Mouse (Mus musculus): ENCODE results near the gene Zcchc9. TPM values are rescaled to one million over a fixed set of nuclear protein-coding genes. Genes with fewer than 3 reads are reported as not detected.

The Zcchc9 gene
- polyA plus RNA-seq, 1 experiment: 36.8 TPM

DNA sequence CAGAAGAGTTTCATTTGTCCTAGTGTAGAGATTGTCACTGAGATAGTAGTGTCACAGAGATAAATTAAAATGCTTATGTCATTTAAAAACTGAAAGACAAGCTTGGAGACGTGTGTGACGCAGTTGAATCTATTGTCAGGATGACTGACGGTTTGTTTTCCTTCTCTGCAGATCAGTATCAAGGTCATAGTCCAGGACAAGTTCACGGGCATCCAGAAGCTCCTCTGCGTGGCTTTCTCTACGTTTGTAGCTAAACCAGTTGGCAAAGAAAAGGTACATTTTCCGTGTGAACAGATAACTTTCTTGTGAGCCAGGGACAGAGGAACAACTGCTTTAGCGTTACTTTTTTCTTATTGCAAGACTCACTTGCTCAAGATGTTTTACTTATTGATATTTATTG, 47.7 kb downstream of the Zcchc9 start:
- H3K27me3 ChIP-seq (ENCODE audit: control insufficient read depth, insufficient read depth, low read length, poor library complexity, severe bottlenecking): no peaks in the 10 kb centered on the region
- no peak overlapping the region for H3K4me3 ChIP-seq (ENCODE audit: low read depth, low read length)
- no peaks in the 10 kb centered on the region for H3K4me1 ChIP-seq (ENCODE audit: control insufficient read depth, insufficient read depth, low read length)
- H3K9ac ChIP-seq (ENCODE audit: low read depth, poor library complexity, severe bottlenecking): no peak overlapping the region
- no peak overlapping the region for H3K27ac ChIP-seq (ENCODE audit: insufficient read depth, low read length)
- H3K36me3 ChIP-seq (ENCODE audit: control insufficient read depth, insufficient read depth, low read length, poor library complexity, severe bottlenecking): no peaks in the 10 kb centered on the region
- no peak for TF ChIP-seq POLR2A (IDR thresholded peaks at IDR 0.05; ENCODE audit: insufficient read depth, low read length)
- no peak for TF ChIP-seq CTCF (IDR thresholded peaks at IDR 0.05; ENCODE audit: low read depth, low read length)
- TF ChIP-seq EP300 (IDR thresholded peaks at IDR 0.05; ENCODE audit: insufficient read depth, low read depth, low read length): no peak
- no peaks in the 10 kb centered on the region for H3K9me3 ChIP-seq (replicated peaks; ENCODE audit: control insufficient read depth, insufficient read depth, low read length, poor library complexity, severe bottlenecking)

DNA sequence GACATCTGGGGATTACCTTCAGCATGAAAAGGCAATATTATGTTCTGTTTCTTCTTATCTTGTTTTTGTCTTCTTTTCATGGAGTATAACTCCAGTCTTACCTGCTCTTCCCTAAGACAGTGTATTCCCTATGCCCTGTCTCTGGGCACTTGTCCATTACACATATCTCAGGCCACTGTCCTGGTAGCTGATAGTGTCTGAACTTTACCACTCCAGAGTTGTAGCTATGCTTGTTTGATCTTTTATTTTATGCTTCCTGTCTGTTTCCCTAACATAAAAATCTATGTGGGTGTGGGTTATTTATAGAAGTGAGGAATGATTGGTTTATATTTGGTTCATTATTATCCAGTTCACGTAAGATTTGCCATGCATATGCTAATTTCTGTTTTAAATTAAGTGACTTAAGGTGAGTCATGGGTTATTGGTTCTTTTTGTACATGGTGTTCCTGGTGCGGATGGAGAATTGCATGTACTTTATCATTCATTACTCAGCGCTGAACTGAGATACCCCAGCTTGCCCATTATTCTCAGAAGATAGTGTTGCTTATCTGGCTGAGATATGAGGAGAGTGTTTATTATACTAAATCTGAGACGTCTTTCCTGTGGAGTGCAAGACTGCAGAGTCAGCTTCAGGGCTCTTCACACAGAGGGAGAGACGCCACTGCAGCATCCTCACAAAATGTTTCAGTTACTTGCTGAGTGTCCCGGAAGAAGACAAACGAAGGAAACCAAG, 49.0 kb downstream of the Zcchc9 start:
- H3K27me3 ChIP-seq (ENCODE audit: control insufficient read depth, insufficient read depth, low read length, poor library complexity, severe bottlenecking): no peaks in the 10 kb centered on the region
- TF ChIP-seq EP300 (IDR thresholded peaks at IDR 0.05; ENCODE audit: insufficient read depth, low read depth, low read length) (no peak), CTCF (IDR thresholded peaks at IDR 0.05; ENCODE audit: low read depth, low read length) (no peak), POLR2A (IDR thresholded peaks at IDR 0.05; ENCODE audit: insufficient read depth, low read length) (no peak)
- no peak overlapping the region for H3K4me3 ChIP-seq (ENCODE audit: low read depth, low read length)
- H3K36me3 ChIP-seq (ENCODE audit: control insufficient read depth, insufficient read depth, low read length, poor library complexity, severe bottlenecking): no peaks in the 10 kb centered on the region
- H3K9ac ChIP-seq (ENCODE audit: low read depth, poor library complexity, severe bottlenecking): no peak overlapping the region
- H3K27ac ChIP-seq (ENCODE audit: insufficient read depth, low read length): no peak overlapping the region
- H3K4me1 ChIP-seq (ENCODE audit: control insufficient read depth, insufficient read depth, low read length): no peaks in the 10 kb centered on the region
- H3K9me3 ChIP-seq (replicated peaks; ENCODE audit: control insufficient read depth, insufficient read depth, low read length, poor library complexity, severe bottlenecking): no peaks in the 10 kb centered on the region

DNA sequence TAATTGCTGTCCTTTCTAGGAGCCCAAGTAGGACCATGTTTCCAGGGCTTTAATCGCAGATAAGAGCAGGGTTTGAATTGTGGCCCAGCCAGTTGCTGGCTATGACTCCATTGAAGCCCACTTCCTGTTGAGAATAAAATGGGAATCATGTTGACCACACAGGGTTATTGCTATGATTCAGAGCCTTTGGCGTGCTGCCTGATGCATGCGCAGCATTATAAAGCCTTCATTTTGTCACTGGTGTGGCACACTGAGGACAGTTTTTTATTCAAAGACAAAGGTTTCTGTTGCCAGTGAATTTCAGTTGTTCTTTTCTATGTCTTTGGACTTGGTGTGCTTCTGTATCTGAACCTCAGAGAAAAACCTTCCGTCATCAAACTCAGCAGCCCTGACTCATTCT, 51.3 kb downstream of the Zcchc9 start:
- no peaks in the 10 kb centered on the region for H3K4me1 ChIP-seq (ENCODE audit: control insufficient read depth, insufficient read depth, low read length)
- no peak overlapping the region for H3K9ac ChIP-seq (ENCODE audit: low read depth, poor library complexity, severe bottlenecking)
- TF ChIP-seq CTCF (IDR thresholded peaks at IDR 0.05; ENCODE audit: low read depth, low read length): no peak
- no peak for TF ChIP-seq POLR2A (IDR thresholded peaks at IDR 0.05; ENCODE audit: insufficient read depth, low read length)
- TF ChIP-seq EP300 (IDR thresholded peaks at IDR 0.05; ENCODE audit: insufficient read depth, low read depth, low read length): no peak
- no peaks in the 10 kb centered on the region for H3K36me3 ChIP-seq (ENCODE audit: control insufficient read depth, insufficient read depth, low read length, poor library complexity, severe bottlenecking)
- H3K9me3 ChIP-seq (replicated peaks; ENCODE audit: control insufficient read depth, insufficient read depth, low read length, poor library complexity, severe bottlenecking): no peaks in the 10 kb centered on the region
- H3K27me3 ChIP-seq (ENCODE audit: control insufficient read depth, insufficient read depth, low read length, poor library complexity, severe bottlenecking): no peaks in the 10 kb centered on the region
- no peak overlapping the region for H3K4me3 ChIP-seq (ENCODE audit: low read depth, low read length)
- no peak overlapping the region for H3K27ac ChIP-seq (ENCODE audit: insufficient read depth, low read length)

DNA sequence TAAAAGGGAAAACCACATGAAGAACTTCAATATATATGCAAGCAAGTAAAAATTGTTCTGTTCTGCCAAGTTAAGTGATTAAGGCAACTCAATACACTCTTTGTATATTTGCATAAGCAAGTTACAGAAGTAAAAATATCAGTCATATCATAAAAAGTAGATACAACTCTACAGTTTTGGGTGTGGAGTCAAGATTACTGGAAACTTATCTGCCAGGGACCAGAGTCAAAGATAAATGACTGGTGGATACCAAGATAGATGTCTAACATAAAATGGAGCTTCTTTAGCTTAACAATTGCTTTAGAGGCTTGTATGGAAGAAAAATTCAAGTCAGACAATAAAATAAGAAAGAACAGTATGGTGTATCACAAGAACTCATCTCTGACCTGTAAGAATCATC, 52.7 kb downstream of the Zcchc9 start:
- peaks cover 2% of the 10 kb centered on the region for H3K4me1 ChIP-seq (ENCODE audit: control insufficient read depth, insufficient read depth, low read length)
- H3K36me3 ChIP-seq (ENCODE audit: control insufficient read depth, insufficient read depth, low read length, poor library complexity, severe bottlenecking): no peaks in the 10 kb centered on the region
- no peak overlapping the region for H3K4me3 ChIP-seq (ENCODE audit: low read depth, low read length)
- no peaks in the 10 kb centered on the region for H3K27me3 ChIP-seq (ENCODE audit: control insufficient read depth, insufficient read depth, low read length, poor library complexity, severe bottlenecking)
- TF ChIP-seq POLR2A (IDR thresholded peaks at IDR 0.05; ENCODE audit: insufficient read depth, low read length) (no peak), EP300 (IDR thresholded peaks at IDR 0.05; ENCODE audit: insufficient read depth, low read depth, low read length) (no peak), CTCF (IDR thresholded peaks at IDR 0.05; ENCODE audit: low read depth, low read length) (no peak)
- no peak overlapping the region for H3K27ac ChIP-seq (ENCODE audit: insufficient read depth, low read length)
- H3K9ac ChIP-seq (ENCODE audit: low read depth, poor library complexity, severe bottlenecking): no peak overlapping the region
- H3K9me3 ChIP-seq (replicated peaks; ENCODE audit: control insufficient read depth, insufficient read depth, low read length, poor library complexity, severe bottlenecking): no peaks in the 10 kb centered on the region

DNA sequence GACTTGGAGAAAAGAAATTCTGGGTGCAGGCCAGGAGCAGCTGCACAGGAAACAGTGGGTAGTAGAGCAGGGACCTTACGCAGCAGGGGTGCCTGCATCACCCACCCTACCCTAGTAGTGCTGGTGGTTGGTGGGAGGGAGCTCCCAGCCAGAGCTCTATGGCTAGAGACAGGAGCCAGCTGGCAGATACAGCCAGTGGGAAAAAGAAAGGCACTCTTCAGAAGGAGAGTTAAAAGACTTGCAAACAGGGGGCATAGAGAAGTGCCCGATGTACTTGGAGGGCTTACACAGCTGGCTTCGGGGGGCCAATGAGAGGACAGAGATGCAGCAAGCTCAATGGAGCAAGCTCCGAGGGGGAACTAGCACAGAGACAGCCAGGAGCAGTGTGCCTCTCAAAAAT, 53.8 kb downstream of the Zcchc9 start:
- Histone ChIP-seq H3K9me3 (replicated peaks; ENCODE audit: control insufficient read depth, insufficient read depth, low read length, poor library complexity, severe bottlenecking) (no peaks in the 10 kb centered on the region), H3K36me3 (ENCODE audit: control insufficient read depth, insufficient read depth, low read length, poor library complexity, severe bottlenecking) (no peaks in the 10 kb centered on the region)

DNA sequence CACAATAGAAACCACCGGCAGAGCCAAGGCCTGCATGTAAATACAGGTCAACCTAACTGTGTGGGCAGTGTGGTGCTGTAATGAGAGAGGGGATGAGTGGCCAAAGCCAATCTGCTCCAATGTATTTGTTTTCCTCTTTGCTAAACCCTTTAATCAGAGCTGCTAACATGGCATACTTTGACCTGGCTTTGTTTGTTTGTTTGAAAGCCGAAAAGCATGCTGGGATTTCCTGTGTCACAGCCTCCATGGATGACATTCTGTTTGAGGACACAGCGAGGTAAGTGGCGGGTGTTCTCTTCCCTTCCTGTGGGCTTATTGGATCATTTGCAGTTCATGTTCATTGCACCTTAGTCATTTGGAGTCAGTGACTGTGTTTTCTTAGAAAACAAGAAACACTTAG, 57.5 kb downstream of the Zcchc9 start:
- no peaks in the 10 kb centered on the region for H3K9me3 ChIP-seq (replicated peaks; ENCODE audit: control insufficient read depth, insufficient read depth, low read length, poor library complexity, severe bottlenecking)
- H3K27me3 ChIP-seq (ENCODE audit: control insufficient read depth, insufficient read depth, low read length, poor library complexity, severe bottlenecking): no peaks in the 10 kb centered on the region
- H3K36me3 ChIP-seq (ENCODE audit: control insufficient read depth, insufficient read depth, low read length, poor library complexity, severe bottlenecking): no peaks in the 10 kb centered on the region
- H3K9ac ChIP-seq (ENCODE audit: low read depth, poor library complexity, severe bottlenecking): no peak overlapping the region
- no peak overlapping the region for H3K27ac ChIP-seq (ENCODE audit: insufficient read depth, low read length)
- peaks cover 2% of the 10 kb centered on the region for H3K4me1 ChIP-seq (ENCODE audit: control insufficient read depth, insufficient read depth, low read length)
- H3K4me3 ChIP-seq (ENCODE audit: low read depth, low read length): no peak overlapping the region
- TF ChIP-seq POLR2A (IDR thresholded peaks at IDR 0.05; ENCODE audit: insufficient read depth, low read length): no peak
- no peak for TF ChIP-seq EP300 (IDR thresholded peaks at IDR 0.05; ENCODE audit: insufficient read depth, low read depth, low read length)
- TF ChIP-seq CTCF (IDR thresholded peaks at IDR 0.05; ENCODE audit: low read depth, low read length): no peak

More for the DNA sequence above, 53.8 kb downstream of the Zcchc9 start:
- Histone ChIP-seq H3K4me1 (ENCODE audit: control insufficient read depth, insufficient read depth, low read length) (peaks cover 2% of the 10 kb centered on the region), H3K4me3 (ENCODE audit: low read depth, low read length) (no peak overlapping the region), H3K27me3 (ENCODE audit: control insufficient read depth, insufficient read depth, low read length, poor library complexity, severe bottlenecking) (no peaks in the 10 kb centered on the region), H3K27ac (ENCODE audit: insufficient read depth, low read length) (no peak overlapping the region), H3K9ac (ENCODE audit: low read depth, poor library complexity, severe bottlenecking) (no peak overlapping the region)
- TF ChIP-seq POLR2A (IDR thresholded peaks at IDR 0.05; ENCODE audit: insufficient read depth, low read length): no peak

All from ES-Bruce4 (cell line).